Mouse (Mus musculus) adrenal gland, adult 2 months (tissue): ENCODE results near the gene Gm9817. TPM values are rescaled to one million over a fixed set of nuclear protein-coding genes. Genes with fewer than 3 reads are reported as not detected.

Experiments
- DNase-seq: peaks from one replicate; pipeline ENCODE4 v3.0.0; 2021
- polyA plus RNA-seq: library from polyadenylated mRNA; depleted of rRNA; stranded (reverse); fragments of >200 nt; gene quantifications from 2 replicates; pipeline ENCODE4 v1.2.3, GENCODE M21; 2012; rRNA removed
- total RNA-seq, 2 experiments: library from RNA; stranded (reverse); gene quantifications; 2 replicates each; pipeline ENCODE4 v1.2.3; 2021

The Gm9817 gene
- total and polyA plus RNA-seq, 3 experiments = 0.28 to 0.34 TPM; not detected in 1

- no peak for DNase-seq
Observed at GRCm38 (mm10) chr13:45089846-45090245, 11.4 kb downstream of the Gm9817 start.

- DNase-seq = no peak
Observed at GRCm38 (mm10) chr13:45092816-45093215, 14.3 kb downstream of the Gm9817 start.

- DNase-seq = no peak
Observed at GRCm38 (mm10) chr13:45095028-45095427, 16.5 kb downstream of the Gm9817 start.

GRCm38 (mm10) chr13:45099582-45100229, 21.2 kb downstream of the Gm9817 start:
- no peak for DNase-seq

- DNase-seq = no peak
Observed at GRCm38 (mm10) chr13:45106480-45106879, 28.0 kb downstream of the Gm9817 start.

- no peak for DNase-seq
Observed at GRCm38 (mm10) chr13:45108851-45109390, 30.4 kb downstream of the Gm9817 start.

- DNase-seq = no peak
Observed at GRCm38 (mm10) chr13:45118375-45118774, 39.9 kb downstream of the Gm9817 start.

GRCm38 (mm10) chr13:45118822-45119221, 40.3 kb downstream of the Gm9817 start:
- no peak for DNase-seq

Other genes starting within 250 kb of the Gm9817 start
- gene Dtnbp1, start 76.5 kb upstream of the Gm9817 start, total RNA-seq = 10 to 100 TPM; 58.5 to 61.9 TPM
- 30.2 and 38.1 TPM in 2 replicates for gene Dtnbp1, start 76.5 kb upstream of the Gm9817 start, polyA plus RNA-seq